Mouse (Mus musculus): ENCODE measurements at regions not wholly inside any gene's neighbourhood (a gene's known extent, or its start where the extent isn't known, plus 50 kb on each side); places are given as distances from the start of the nearest gene placed in this dataset.

DNA sequence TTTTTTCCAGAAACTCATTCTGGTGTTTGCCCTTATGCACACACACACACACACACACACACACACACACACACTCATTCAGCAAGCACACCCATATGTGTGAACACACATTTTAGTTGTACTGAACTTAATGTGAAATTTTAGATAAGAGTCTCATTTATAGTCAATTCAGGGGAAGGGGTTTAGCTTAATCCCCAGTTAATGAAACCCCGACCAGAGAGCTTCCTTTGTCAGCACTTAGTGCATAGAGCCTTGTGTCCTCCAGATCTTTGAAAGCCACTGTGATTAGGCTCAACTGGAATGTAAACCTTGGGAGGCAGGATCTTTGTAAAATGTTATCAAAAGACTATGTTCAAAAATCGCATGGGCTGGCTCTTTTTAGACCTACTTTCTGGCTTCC lies 53.4 kb downstream of the Rps12 start:
- CTCF ChIA-PET = no interaction called here

DNA sequence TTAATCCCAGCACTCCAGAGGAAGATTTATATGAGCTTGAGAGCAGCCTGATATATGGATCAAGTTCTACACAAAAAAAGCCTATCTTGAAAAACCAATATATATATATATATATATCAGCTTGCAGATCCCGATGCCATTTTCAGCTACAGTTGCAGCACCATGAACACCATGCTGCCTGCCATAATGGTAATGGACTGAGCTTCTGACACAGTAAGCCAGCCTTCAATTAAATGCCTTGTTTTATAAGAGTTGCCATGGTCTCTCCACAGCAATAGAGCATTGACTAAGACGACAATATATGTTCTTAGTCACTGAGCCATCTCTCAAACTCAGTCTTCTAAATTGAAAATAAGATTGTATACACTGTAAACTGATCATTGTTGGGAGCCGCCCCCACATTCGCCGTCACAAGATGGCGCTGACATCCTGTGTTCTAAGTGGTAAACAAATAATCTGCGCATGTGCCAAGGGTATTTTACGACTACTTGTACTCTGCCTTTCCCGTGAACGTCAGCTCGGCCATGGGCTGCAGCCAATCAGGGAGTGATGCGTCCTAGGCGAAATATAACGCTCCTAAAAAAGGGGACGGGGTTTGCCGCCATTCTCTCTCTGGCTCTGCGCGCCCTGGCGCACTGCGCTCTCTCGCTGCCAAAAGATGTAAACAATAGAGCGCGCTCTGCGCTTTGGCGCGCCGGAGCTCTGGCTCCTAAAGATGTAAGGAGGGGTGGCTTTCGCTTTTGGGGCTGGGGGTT lies 60.9 kb downstream of the Rps12 start:
- CTCF ChIA-PET = interaction anchor here in 1 of 4 experiments (0.7 to 1.1 kb wide), 2 partner anchors 55 to 218 kb away, joined by 3 read pairs; no protein-coding TSS in a partner anchor
- POLR2A ChIA-PET = interaction anchor here in 1 of 4 experiments (0.6 kb wide), 1 partner anchor 19 kb away, joined by 3 read pairs; no protein-coding TSS in a partner anchor

More for the DNA sequence above, 53.4 kb downstream of the Rps12 start:
- POLR2A ChIA-PET = no interaction called here

DNA sequence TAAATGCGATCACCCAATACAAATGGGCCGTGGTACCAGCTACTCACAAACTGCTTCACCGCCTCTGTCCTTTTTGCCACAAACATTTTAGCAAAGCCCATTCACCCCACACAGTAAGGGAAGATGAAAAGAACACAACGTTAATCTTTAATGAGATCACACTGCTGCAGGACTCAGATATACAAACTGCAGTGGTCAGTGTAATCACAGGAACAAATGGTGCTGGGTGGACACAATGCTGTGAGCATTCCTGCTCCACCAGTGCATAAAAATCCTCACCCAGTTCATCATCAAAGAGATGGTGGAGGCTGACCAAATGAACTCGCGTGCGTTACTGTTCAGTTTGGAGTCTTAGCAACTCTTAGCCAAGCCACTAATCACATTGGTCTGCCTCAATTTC lies 69.0 kb downstream of the Rps12 start:
- CTCF ChIA-PET = interaction anchor here in 1 of 4 experiments (0.6 kb wide), 1 partner anchor 594 kb away, joined by 3 read pairs; no protein-coding TSS in a partner anchor
- POLR2A ChIA-PET = no interaction called here

GRCm38 (mm10) chr10:23715511-23715910 lies 71.6 kb downstream of the Rps12 start:
- POLR2A ChIA-PET = interaction anchor here in 1 of 4 experiments (1.0 kb wide), 1 partner anchor 12 kb away, joined by 3 read pairs; no protein-coding TSS in a partner anchor
- CTCF ChIA-PET = interaction anchor here in 2 of 4 experiments (0.8 to 1.3 kb wide), 4 partner anchors 25 to 596 kb away, joined by 3 to 4 read pairs (median 3); no protein-coding TSS in a partner anchor

GRCm38 (mm10) chr10:23715101-23715500 lies 72.0 kb downstream of the Rps12 start:
- ChIA-PET CTCF (interaction anchor here in 2 of 4 experiments (0.8 to 1.3 kb wide), 4 partner anchors 25 to 597 kb away, joined by 3 to 4 read pairs (median 3); no protein-coding TSS in a partner anchor), POLR2A (interaction anchor here in 1 of 4 experiments (1.0 kb wide), 1 partner anchor 12 kb away, joined by 3 read pairs; no protein-coding TSS in a partner anchor)

DNA sequence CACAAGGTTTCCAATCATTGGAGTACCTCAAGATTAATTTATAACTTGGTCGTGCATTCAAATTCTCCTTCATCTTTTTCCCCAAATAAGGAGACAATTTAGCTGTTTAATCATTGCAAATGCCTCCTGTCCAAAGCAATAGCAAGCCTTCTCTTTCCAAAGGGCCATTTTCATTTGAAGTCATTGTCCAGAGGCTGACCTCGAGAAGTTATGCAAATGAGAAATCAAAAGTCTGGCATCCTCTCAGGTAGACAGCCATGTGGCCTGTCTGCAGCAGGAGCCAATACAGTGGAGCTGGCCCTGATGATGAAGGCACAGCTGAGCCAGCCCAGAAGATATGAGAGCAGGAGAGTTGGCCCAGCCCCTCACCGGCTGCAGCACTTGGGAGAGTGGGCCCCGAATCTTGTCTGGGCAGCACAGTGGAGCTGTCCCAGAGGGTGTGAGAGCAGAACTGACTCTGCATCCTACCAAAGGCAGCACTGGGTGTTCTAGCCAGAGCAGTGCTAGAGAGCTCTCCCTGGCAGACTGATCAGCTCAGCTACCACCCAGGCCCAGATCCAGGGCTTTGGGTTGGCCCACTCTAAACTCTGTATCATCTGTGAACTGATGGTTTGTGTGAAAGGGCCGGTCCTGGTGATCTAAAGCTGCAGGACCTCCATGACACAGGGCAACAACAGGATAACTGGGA lies 74.2 kb downstream of the Rps12 start:
- ChIA-PET CTCF (interaction anchor here in 1 of 4 experiments (1.2 kb wide), 1 partner anchor 418 kb away, joined by 5 read pairs; no protein-coding TSS in a partner anchor), POLR2A (interaction anchor here in 2 of 4 experiments (0.6 to 1.6 kb wide), 2 partner anchors 36 to 364 kb away, joined by 3 to 10 read pairs; no protein-coding TSS in a partner anchor)

GRCm38 (mm10) chr10:23711416-23712171 lies 75.5 kb downstream of the Rps12 start:
- ChIA-PET CTCF (no interaction called here), POLR2A (interaction anchor here in 1 of 4 experiments (1.2 kb wide), 1 partner anchor 298 kb away, joined by 3 read pairs; no protein-coding TSS in a partner anchor)

GRCm38 (mm10) chr10:23710999-23711398 lies 76.1 kb downstream of the Rps12 start:
- CTCF ChIA-PET = no interaction called here

GRCm38 (mm10) chr10:23708261-23708660 lies 78.8 kb downstream of the Rps12 start:
- ChIA-PET POLR2A (no interaction called here), CTCF (no interaction called here)

More at GRCm38 (mm10) chr10:23710999-23711398, 76.1 kb downstream of the Rps12 start:
- POLR2A ChIA-PET = interaction anchor here in 1 of 4 experiments (1.2 kb wide), 1 partner anchor 297 kb away, joined by 3 read pairs; no protein-coding TSS in a partner anchor

- CTCF ChIA-PET = no interaction called here
- POLR2A ChIA-PET = no interaction called here
Observed at GRCm38 (mm10) chr10:23707141-23707540, 79.9 kb downstream of the Rps12 start.

DNA sequence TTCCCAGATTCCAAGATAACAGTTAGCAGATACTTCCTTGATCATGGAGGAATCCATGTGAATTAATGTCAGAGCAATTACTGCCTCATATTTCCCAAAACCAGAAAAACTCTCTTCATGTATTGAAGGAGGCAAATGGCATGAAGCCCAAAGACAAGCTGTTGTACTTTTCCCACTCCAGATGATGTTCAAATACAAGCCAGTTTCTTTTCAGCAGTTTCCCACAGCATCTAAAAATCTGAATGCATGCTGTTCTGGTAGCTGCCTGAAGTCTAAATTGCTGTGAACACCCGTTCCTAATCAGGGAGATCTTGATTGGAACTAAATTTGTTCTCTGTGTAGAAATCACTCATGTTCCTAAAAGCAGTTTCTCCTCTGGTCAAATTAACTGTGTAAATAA lies 83.0 kb downstream of the Rps12 start:
- CTCF ChIA-PET = no interaction called here
- POLR2A ChIA-PET = no interaction called here

GRCm38 (mm10) chr10:23691291-23691690 lies 95.8 kb downstream of the Rps12 start:
- CTCF ChIA-PET = no interaction called here
- POLR2A ChIA-PET = no interaction called here

DNA sequence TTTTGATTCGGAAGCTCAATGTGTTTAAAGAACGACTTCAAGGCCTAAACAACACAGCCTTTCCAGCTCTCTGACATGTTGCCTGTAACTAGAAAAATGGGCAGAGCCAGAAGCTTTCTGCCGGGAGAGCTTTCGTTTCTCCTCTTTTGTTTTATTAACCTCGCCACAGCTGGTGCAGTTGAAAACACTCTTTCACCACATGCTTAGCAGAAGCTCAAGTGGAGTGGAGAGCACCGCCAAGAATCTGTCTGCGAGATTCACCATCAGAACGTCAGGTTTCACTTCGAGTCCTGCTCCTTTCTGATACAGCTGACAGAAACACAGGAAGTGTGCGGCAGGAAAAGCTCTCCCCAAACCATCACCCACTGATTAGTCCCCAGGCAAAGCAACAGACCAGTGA lies 100.1 kb downstream of the Rps12 start:
- ChIA-PET CTCF (interaction anchor here in 2 of 4 experiments (0.7 to 1.7 kb wide), 2 partner anchors 16 to 76 kb away, joined by 3 to 6 read pairs; no protein-coding TSS in a partner anchor), POLR2A (interaction anchor here in 1 of 4 experiments (0.8 kb wide), 1 partner anchor 12 kb away, joined by 3 read pairs; no protein-coding TSS in a partner anchor)

DNA sequence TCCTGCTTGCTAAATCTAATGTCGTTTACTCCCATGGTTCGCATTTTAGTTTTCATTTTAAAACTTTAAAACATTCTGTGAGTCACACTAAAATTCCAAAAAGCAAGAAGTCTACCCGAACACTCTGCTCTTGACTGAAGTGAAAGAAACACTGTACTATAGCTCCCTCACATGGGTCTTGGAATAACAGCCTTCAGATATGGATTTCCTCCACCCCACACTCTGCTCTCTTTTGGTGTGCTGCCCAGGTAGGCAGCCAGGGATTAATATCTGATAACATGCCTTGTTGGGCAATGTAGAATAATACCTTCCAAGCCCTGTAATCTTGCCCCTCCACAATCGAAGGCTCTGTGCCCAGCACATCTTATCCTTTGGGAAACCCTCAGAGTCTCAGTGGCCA lies 104.0 kb downstream of the Rps12 start:
- POLR2A ChIA-PET = no interaction called here
- CTCF ChIA-PET = interaction anchor here in 3 of 4 experiments (0.7 to 1.9 kb wide), 3 partner anchors 12 to 597 kb away, joined by 3 to 8 read pairs (median 4); no protein-coding TSS in a partner anchor

- CTCF ChIA-PET = no interaction called here
- POLR2A ChIA-PET = interaction anchor here in 1 of 4 experiments (1.3 kb wide), 1 partner anchor 11 kb away, joined by 3 read pairs; no protein-coding TSS in a partner anchor
Observed at GRCm38 (mm10) chr10:23675911-23676310, 111.2 kb downstream of the Rps12 start.

- POLR2A ChIA-PET = interaction anchor here in 1 of 4 experiments (0.7 to 1.3 kb wide), 2 partner anchors 12 to 81 kb away, joined by 3 read pairs; no protein-coding TSS in a partner anchor
- CTCF ChIA-PET = no interaction called here
Observed at GRCm38 (mm10) chr10:23674633-23675515, 112.2 kb downstream of the Rps12 start.

DNA sequence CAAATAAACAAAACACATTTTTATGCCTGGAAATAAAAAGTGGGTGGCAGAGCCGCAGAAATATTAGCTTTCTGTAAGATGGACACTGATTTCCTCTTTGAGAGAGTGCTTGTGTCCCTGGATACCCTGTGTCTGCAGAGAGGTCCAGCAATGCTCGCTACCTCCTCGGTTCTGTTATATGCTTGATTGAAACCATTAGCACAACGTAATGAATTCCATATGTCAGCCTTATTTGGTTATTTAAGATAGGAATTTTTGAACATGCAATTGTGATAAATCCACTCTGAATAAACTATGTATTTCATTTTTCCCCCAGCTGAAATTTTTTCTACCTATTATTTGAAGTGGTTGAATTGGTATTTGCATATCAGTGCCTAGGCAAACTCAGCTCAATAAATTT lies 114.8 kb downstream of the Rps12 start:
- CTCF ChIA-PET = interaction anchor here in 1 of 4 experiments (1.5 kb wide), 1 partner anchor 61 kb away, joined by 8 read pairs; no protein-coding TSS in a partner anchor

DNA sequence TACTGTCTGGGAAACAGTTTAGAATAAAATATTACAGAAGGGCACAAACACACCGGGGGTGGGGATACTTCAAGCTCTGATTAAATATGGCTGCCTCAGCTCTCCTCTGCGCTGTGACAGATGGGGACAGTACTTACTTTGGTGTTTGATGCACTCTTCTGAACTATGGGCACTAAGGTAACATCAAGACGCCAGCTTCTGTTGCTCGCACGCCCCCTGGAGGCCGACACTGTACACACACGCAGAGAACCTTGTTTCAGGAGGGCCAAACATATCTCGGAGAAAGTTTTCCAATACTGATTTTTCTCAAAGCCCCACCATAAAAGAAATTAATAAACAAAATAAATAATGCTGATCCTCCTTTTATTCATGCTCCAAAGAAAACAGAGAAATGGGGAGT lies 115.6 kb downstream of the Rps12 start:
- ChIA-PET CTCF (interaction anchor here (0.5 to 1.5 kb wide), 8 partner anchors 11 to 944 kb away, joined by 3 to 8 read pairs (median 3); no protein-coding TSS in a partner anchor), POLR2A (no interaction called here)

More for the DNA sequence above, 114.8 kb downstream of the Rps12 start:
- POLR2A ChIA-PET = no interaction called here
